Mouse (Mus musculus) midbrain, postnatal 0 days (tissue): ENCODE data around the gene Marc2. TPM values are rescaled to one million over a fixed set of nuclear protein-coding genes. Genes with fewer than 3 reads are reported as not detected.

Experiments
- ATAC-seq: fragments of 200-750 bp; cut with Nextera tagmentation; 2 replicates; pipeline ENCODE4 v1.8.0; 2017; ENCODE audit warnings: moderate number of reproducible peaks, mild to moderate bottlenecking, moderate TSS enrichment, moderate library complexity; ENCODE audit not compliant: low FRiP score
- DNase-seq: peaks from one replicate; pipeline ENCODE4 v3.0.0-alpha.2; 2015; ENCODE audit warnings: low spot score
- H3K27ac ChIP-seq: fragments of 300-500 bp; sonication (generic); 2 replicates; pipeline ENCODE4 v1.5.1; 2014; ENCODE audit warnings: low read depth, mild to moderate bottlenecking, low read length, mixed read lengths
- H3K27me3 ChIP-seq: fragments of 300-500 bp; sonication (generic); 2 replicates; pipeline ENCODE4 v1.6.1; 2014; ENCODE audit warnings: low read length, control low read depth, mixed read lengths; ENCODE audit not compliant: insufficient read depth
- H3K36me3 ChIP-seq: fragments of 300-500 bp; sonication (generic); 2 replicates; pipeline ENCODE4 v1.6.1; 2014; ENCODE audit warnings: low read length, control low read depth, mixed read lengths; ENCODE audit not compliant: insufficient read depth
- H3K4me1 ChIP-seq: fragments of 300-500 bp; sonication (generic); 2 replicates; pipeline ENCODE4 v1.6.1; 2014; ENCODE audit warnings: mild to moderate bottlenecking, control low read depth, antibody characterized with exemption, low read length, mixed read lengths; ENCODE audit not compliant: insufficient read depth
- H3K4me2 ChIP-seq: fragments of 300-500 bp; sonication (generic); 2 replicates; pipeline ENCODE4 v1.6.1; 2014; ENCODE audit warnings: low read depth, mild to moderate bottlenecking, low read length, mixed read lengths; ENCODE audit not compliant: poor library complexity, severe bottlenecking
- H3K4me3 ChIP-seq: fragments of 300-500 bp; sonication (generic); 2 replicates; pipeline ENCODE4 v1.5.1; 2014; ENCODE audit warnings: low read depth, mild to moderate bottlenecking, low read length, moderate library complexity
- H3K9ac ChIP-seq: fragments of 300-500 bp; sonication (generic); replicated peaks from 2 replicates; pipeline ENCODE4 v1.6.1; 2014; ENCODE audit warnings: mild to moderate bottlenecking, low read length, moderate library complexity, mixed read lengths; ENCODE audit not compliant: poor library complexity, severe bottlenecking
- H3K9me3 ChIP-seq: fragments of 300-500 bp; sonication (generic); 2 replicates; pipeline ENCODE4 v1.6.1; 2016; ENCODE audit warnings: low read length, control low read depth
- CTCF ChIP-seq: IDR thresholded peaks from 2 replicates; pipeline ENCODE4 v1.5.1; 2016; ENCODE audit warnings: antibody characterized with exemption, mild to moderate bottlenecking
- WGBS: fragments of 180-500 bp; shearing (Covaris S2); extraction: QIAGEN DNeasy Blood & Tissue Kit; methylation state at CpG from one replicate; pipeline ENCODE4 v1.1.7; 2014; 5-methylcytosine and 5-hydroxymethylcytosine counted together
- polyA plus RNA-seq: library from polyadenylated mRNA; unstranded; fragments of >200 nt; fragmentation: Nextera tagmentation; extraction: Ambion mirVana; gene quantifications from 2 replicates; pipeline ENCODE4 v1.2.1, GENCODE M21; 2015
- total RNA-seq: library from RNA; depleted of rRNA; stranded (reverse); fragments of >200 nt; gene quantifications from 2 replicates; pipeline ENCODE4 v1.2.3, GENCODE M21; 2014

The Marc2 gene
- total and polyA plus RNA-seq, 2 experiments from 2014 or later: 46.3 to 121 TPM

DNA sequence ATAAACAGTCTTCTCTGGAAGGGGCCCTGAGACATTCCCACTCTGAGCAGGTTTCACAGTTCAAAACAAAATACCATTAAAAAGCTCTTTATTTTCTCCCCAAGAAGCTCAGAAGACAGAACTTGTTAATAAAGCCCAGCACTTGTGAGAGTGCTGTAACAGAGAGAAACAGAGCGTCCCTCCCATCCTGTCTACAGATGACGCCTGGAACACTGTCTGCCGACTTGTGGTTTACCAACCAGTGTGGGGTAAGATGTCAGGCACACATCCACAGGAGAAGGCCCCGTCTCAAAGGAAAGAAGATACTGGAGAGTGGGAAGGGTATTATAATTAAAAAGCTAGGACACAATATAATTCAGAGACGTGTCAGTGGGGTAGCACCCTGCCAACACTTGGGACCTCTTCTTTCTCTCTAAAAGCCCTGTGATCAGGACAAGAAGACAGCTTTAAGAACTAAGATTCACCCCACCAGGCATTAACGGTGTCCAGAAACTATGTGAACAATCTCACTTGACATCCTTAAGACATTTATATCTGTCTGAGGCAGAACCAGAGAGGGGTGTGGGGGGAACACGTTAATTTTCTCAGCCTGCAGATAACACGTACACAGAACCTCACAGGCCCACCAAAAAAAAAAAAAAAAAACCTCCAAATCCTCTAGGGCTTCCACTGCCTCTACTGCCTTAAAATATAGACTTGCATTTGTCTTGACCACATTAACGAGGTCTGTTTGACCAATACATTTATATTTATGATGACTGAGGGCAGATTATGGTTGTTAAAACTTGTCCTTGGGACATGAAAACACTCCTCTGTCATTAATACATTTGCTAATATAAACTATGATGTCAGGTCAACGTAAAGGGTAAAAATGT, 64.7 kb downstream of the Marc2 start:
- no peaks in the 10 kb centered on the region for H3K36me3 ChIP-seq
- no peak overlapping the region for H3K4me3 ChIP-seq
- no peak overlapping the region for H3K27ac ChIP-seq
- no peaks in the 10 kb centered on the region for H3K27me3 ChIP-seq
- H3K9ac ChIP-seq: no peak overlapping the region
- WGBS: 80% methylated on average over 10 of the region's 10 CpGs
- DNase-seq (no peak), ATAC-seq (no peak)
- no peaks in the 10 kb centered on the region for H3K9me3 ChIP-seq
- H3K4me2 ChIP-seq: no peak overlapping the region
- no peak for TF ChIP-seq CTCF
- 0 out of 2 replicates have a peak, but pooled peaks cover 4% of the 10 kb centered on the region for H3K4me1 ChIP-seq

DNA sequence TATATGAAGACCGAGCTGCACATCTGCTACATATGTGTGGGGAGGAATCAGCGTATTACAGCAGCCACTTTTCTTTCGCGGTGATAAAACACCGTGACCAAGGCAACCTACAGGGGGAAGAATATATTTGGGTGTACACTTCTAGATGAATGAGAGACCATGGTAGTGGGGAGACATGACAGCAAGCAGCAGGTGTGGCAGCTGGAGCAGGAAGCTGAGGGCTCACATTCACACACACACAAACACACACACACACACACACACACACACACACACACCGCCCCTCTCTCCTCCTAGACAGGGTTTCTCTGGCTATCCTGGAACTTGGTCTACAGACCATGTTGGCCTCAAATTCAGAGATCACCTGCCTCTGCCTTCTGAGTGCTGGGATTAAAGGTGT, 68.1 kb downstream of the Marc2 start:
- WGBS: 92% methylated on average over 6 of the region's 6 CpGs
- H3K4me1 ChIP-seq: 0 out of 2 replicates have a peak, but pooled peaks cover 4% of the 10 kb centered on the region
- H3K27ac ChIP-seq: no peak overlapping the region
- DNase-seq (no peak), ATAC-seq (no peak)
- no peaks in the 10 kb centered on the region for H3K36me3 ChIP-seq
- H3K9me3 ChIP-seq: no peaks in the 10 kb centered on the region
- no peak for TF ChIP-seq CTCF
- no peak overlapping the region for H3K4me2 ChIP-seq
- no peak overlapping the region for H3K9ac ChIP-seq
- H3K4me3 ChIP-seq: no peak overlapping the region
- H3K27me3 ChIP-seq: no peaks in the 10 kb centered on the region

DNA sequence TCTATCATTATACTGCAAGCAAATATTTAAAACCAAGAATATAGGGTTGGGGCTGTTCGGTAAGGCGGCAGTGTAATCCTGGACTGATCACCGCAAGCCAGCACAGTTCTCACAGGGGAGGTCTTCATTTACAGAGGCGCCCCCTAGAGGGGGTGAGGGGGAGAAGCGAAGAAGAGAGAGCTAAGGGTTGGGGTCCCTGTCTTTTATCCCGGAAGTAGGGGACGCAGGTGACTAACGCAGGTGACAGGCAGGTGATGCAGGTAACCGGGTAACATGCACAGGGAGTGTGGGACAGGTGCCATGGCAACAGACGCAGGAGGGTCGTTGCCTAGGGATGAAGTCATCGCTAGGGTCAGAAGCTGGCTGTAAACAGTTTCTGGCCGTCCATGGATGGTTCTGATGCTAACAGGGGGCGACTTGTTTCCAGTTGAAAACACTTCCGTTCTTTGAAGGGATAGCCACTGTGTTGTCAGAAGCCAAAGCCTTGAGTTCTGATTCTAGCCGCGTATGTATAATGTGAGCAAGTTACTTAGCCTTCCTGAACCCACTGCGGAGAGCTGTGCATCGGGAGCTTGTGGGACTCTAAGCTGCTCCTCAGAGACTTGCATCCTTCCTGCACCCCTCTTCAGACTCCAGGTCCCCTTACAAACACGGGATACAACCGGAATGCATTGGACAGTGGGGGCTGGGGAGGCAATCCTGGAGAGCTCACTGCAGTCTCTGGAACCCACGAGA, 69.0 kb downstream of the Marc2 start:
- 0 out of 2 replicates have a peak, but pooled peaks cover 4% of the 10 kb centered on the region for H3K4me1 ChIP-seq
- no peak overlapping the region for H3K27ac ChIP-seq
- H3K9me3 ChIP-seq: no peaks in the 10 kb centered on the region
- 34% methylated on average over 22 of the region's 22 CpGs for WGBS
- no peak overlapping the region for H3K9ac ChIP-seq
- H3K27me3 ChIP-seq: no peaks in the 10 kb centered on the region
- H3K4me3 ChIP-seq: no peak overlapping the region
- H3K36me3 ChIP-seq: no peaks in the 10 kb centered on the region
- H3K4me2 ChIP-seq: no peak overlapping the region
- peak; percentile 45 for TF ChIP-seq CTCF
- 0 out of 2 replicates have a peak, but pooled peaks have one; percentile 38 for ATAC-seq
- no peak for DNase-seq

GRCm38 (mm10) chr1:184775289-184775688, 71.0 kb downstream of the Marc2 start:
- WGBS: 55% methylated on average over 9 of the region's 9 CpGs
- Histone ChIP-seq H3K4me2 (no peak overlapping the region), H3K27ac (no peak overlapping the region), H3K4me1 (0 out of 2 replicates have a peak, but pooled peaks cover 6% of the 10 kb centered on the region), H3K4me3 (no peak overlapping the region), H3K9me3 (no peaks in the 10 kb centered on the region), H3K27me3 (no peaks in the 10 kb centered on the region), H3K9ac (no peak overlapping the region), H3K36me3 (no peaks in the 10 kb centered on the region)
- no peak for ATAC-seq
- TF ChIP-seq CTCF: no peak
- no peak for DNase-seq

- no peak overlapping the region for H3K27ac ChIP-seq
- TF ChIP-seq CTCF: no peak
- 0 out of 2 replicates have a peak, but pooled peaks cover 3% of the 10 kb centered on the region for H3K4me1 ChIP-seq
- DNase-seq (no peak), ATAC-seq (no peak)
- H3K36me3 ChIP-seq: no peaks in the 10 kb centered on the region
- no peaks in the 10 kb centered on the region for H3K9me3 ChIP-seq
- no peaks in the 10 kb centered on the region for H3K27me3 ChIP-seq
- peak overlapping the region; percentile 7 for H3K4me2 ChIP-seq
- H3K9ac ChIP-seq: no peak overlapping the region
- 14% methylated on average over 9 of the region's 9 CpGs for WGBS
- no peak overlapping the region for H3K4me3 ChIP-seq
These were observed 74.4 kb downstream of the Marc2 start for GRCm38 (mm10) chr1:184771891-184772249.
